Mouse (Mus musculus) urinary bladder, adult 2 months (tissue): ENCODE data around the gene Sh3tc1. TPM values are rescaled to one million over a fixed set of nuclear protein-coding genes. Genes with fewer than 3 reads are reported as not detected.

Experiments
- polyA plus RNA-seq: library from polyadenylated mRNA; depleted of rRNA; stranded (reverse); fragments of >200 nt; gene quantifications from 2 replicates; pipeline ENCODE4 v1.2.3, GENCODE M21; 2012; rRNA removed

The Sh3tc1 gene
- polyA plus RNA-seq, 1 experiment = 2.4 TPM

Other genes with a start within 250 kb of the Sh3tc1 start
- gene Cpz, start 214.3 kb downstream of the Sh3tc1 start, polyA plus RNA-seq = 36.1 and 38.1 TPM in 2 replicates
- gene Trmt44, start 164.9 kb downstream of the Sh3tc1 start, polyA plus RNA-seq = 4.3 and 5.4 TPM in 2 replicates
- 30.1 and 35.0 TPM in 2 replicates for gene Acox3, start 156.9 kb downstream of the Sh3tc1 start, polyA plus RNA-seq
- 90.2 and 126 TPM in 2 replicates for gene Htra3, start 60.2 kb downstream of the Sh3tc1 start, polyA plus RNA-seq
- 3.7 and 4.4 TPM in 2 replicates for gene Ablim2, start 17.9 kb upstream of the Sh3tc1 start, polyA plus RNA-seq
- gene Afap1, start 153.3 kb upstream of the Sh3tc1 start, polyA plus RNA-seq = 18.4 and 26.7 TPM in 2 replicates